Mouse (Mus musculus): ENCODE results near the gene Hist2h3b. TPM values are rescaled to one million over a fixed set of nuclear protein-coding genes. Genes with fewer than 3 reads are reported as not detected.
A peak's percentile ranks its signal among the peaks of the same experiment; 100 is the strongest.

Hist2h3b gene
- polyA plus RNA-seq, 1 experiment from 2014 or later: 78.4 TPM

- no peaks in the 10 kb centered on the region for H3K9me3 ChIP-seq (replicated peaks; ENCODE audit: control insufficient read depth, low read length)
- 53% methylated on average over 5 of the region's 5 CpGs for WGBS (ENCODE audit: insufficient replicate concordance)
- ATAC-seq (ENCODE audit: low read depth): no peak
- no peak overlapping the region for H3K4me2 ChIP-seq (ENCODE audit: low read depth, low read length)
- H3K27ac ChIP-seq (ENCODE audit: low read length): no peak overlapping the region
- peak overlapping the region; percentile 1; the same call in 1 of the 2 replicates for H3K9ac ChIP-seq (ENCODE audit: low read depth, low read length)
- H3K27me3 ChIP-seq (ENCODE audit: control insufficient read depth, insufficient read depth, low read depth, low read length): no peaks in the 10 kb centered on the region
- H3K4me3 ChIP-seq (ENCODE audit: low read depth, low read length): no peak overlapping the region
- H3K4me1 ChIP-seq (ENCODE audit: control insufficient read depth, low read depth, low read length): peaks cover 31% of the 10 kb centered on the region
- H3K36me3 ChIP-seq (ENCODE audit: control insufficient read depth, insufficient read depth): no peaks in the 10 kb centered on the region
Measured at GRCm38 (mm10) chr3:96255926-96256593, 12.4 kb upstream of the Hist2h3b start.

- no peak overlapping the region for H3K4me3 ChIP-seq (ENCODE audit: low read depth, low read length)
- no peak for ATAC-seq (ENCODE audit: low read depth)
- no peak overlapping the region for H3K4me2 ChIP-seq (ENCODE audit: low read depth, low read length)
- no peaks in the 10 kb centered on the region for H3K27me3 ChIP-seq (ENCODE audit: control insufficient read depth, insufficient read depth, low read depth, low read length)
- no peaks in the 10 kb centered on the region for H3K36me3 ChIP-seq (ENCODE audit: control insufficient read depth, insufficient read depth)
- 70% methylated on average over 3 of the region's 3 CpGs for WGBS (ENCODE audit: insufficient replicate concordance)
- H3K9me3 ChIP-seq (replicated peaks; ENCODE audit: control insufficient read depth, low read length): no peaks in the 10 kb centered on the region
- peaks cover 41% of the 10 kb centered on the region for H3K4me1 ChIP-seq (ENCODE audit: control insufficient read depth, low read depth, low read length)
- no peak overlapping the region for H3K27ac ChIP-seq (ENCODE audit: low read length)
- H3K9ac ChIP-seq (ENCODE audit: low read depth, low read length): no peak overlapping the region
Measured at GRCm38 (mm10) chr3:96257190-96257589, 11.3 kb upstream of the Hist2h3b start.

GRCm38 (mm10) chr3:96260220-96260619 lies 8.2 kb upstream of the Hist2h3b start:
- H3K27me3 ChIP-seq (ENCODE audit: control insufficient read depth, insufficient read depth, low read depth, low read length): no peaks in the 10 kb centered on the region
- H3K4me2 ChIP-seq (ENCODE audit: low read depth, low read length): no peak overlapping the region
- no peaks in the 10 kb centered on the region for H3K9me3 ChIP-seq (replicated peaks; ENCODE audit: control insufficient read depth, low read length)
- ATAC-seq (ENCODE audit: low read depth): no peak
- H3K36me3 ChIP-seq (ENCODE audit: control insufficient read depth, insufficient read depth): no peaks in the 10 kb centered on the region
- peaks cover 35% of the 10 kb centered on the region for H3K4me1 ChIP-seq (ENCODE audit: control insufficient read depth, low read depth, low read length)
- H3K27ac ChIP-seq (ENCODE audit: low read length): no peak overlapping the region
- WGBS (ENCODE audit: insufficient replicate concordance): 80% methylated on average over 5 of the region's 5 CpGs
- no peak overlapping the region for H3K4me3 ChIP-seq (ENCODE audit: low read depth, low read length)
- H3K9ac ChIP-seq (ENCODE audit: low read depth, low read length): no peak overlapping the region

DNA sequence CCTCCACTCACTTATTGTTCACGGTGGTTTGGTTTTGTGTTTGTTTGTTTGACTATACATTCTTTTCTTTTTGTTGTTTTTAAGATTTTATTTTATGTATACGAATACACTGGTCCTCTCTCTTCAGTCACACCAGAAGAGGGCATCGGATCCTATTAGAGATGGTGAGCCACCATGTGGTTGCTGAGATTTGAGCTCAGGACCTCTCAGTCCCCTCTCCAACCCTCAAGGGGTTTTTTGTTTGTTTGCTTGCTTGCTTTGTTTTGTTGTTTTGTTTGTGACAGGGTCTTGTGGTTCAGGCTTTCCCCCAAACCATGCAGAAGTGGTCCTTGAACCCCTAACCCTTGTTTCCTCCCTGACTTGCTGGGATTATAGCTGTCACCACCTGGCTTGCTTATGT lies 6.8 kb upstream of the Hist2h3b start:
- Histone ChIP-seq H3K4me3 (ENCODE audit: low read depth, low read length) (peak overlapping the region; percentile 68), H3K9ac (ENCODE audit: low read depth, low read length) (peak overlapping the region; percentile 84), H3K27me3 (ENCODE audit: control insufficient read depth, insufficient read depth, low read depth, low read length) (no peaks in the 10 kb centered on the region), H3K27ac (ENCODE audit: low read length) (peak overlapping the region; percentile 99), H3K4me2 (ENCODE audit: low read depth, low read length) (peak overlapping the region; percentile 70), H3K9me3 (replicated peaks; ENCODE audit: control insufficient read depth, low read length) (no peaks in the 10 kb centered on the region), H3K4me1 (ENCODE audit: control insufficient read depth, low read depth, low read length) (peaks cover 36% of the 10 kb centered on the region), H3K36me3 (ENCODE audit: control insufficient read depth, insufficient read depth) (no peaks in the 10 kb centered on the region)
- 53% methylated on average over 3 of the region's 3 CpGs for WGBS (ENCODE audit: insufficient replicate concordance)
- no peak for ATAC-seq (ENCODE audit: low read depth)

DNA sequence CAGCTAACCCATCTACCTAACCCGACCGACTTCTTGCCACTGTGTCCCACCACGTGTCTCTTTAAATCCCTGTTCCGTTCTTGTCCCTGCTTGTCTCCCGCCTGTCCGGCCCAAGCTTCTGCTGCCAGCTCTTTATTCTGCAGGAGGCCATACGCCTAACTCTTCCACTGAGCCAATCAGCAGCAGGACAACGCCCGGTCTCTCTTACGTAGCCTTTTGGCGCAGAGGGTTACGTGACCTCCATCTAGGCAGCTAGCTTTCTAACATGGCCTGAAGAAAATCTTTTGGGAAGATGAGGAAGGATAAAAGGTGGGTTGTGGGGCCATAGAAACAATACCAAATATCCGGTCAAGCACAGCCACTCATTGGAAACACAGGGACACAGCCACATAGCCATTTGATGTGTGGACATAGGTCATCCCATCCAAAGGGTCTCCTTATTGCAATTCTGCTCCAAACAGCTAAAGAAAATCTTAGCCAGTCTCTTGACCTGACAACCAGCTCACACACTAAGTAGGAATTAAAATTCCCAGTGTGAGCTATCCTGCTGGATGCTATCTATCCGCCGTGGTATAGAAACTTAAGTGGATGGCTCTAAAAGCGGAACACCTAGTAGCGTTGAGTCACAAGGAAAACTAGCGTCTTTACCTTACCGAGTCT lies 6.1 kb upstream of the Hist2h3b start:
- ATAC-seq (ENCODE audit: low read depth): peak; percentile 75
- Histone ChIP-seq H3K27me3 (ENCODE audit: control insufficient read depth, insufficient read depth, low read depth, low read length) (no peaks in the 10 kb centered on the region), H3K9me3 (replicated peaks; ENCODE audit: control insufficient read depth, low read length) (no peaks in the 10 kb centered on the region), H3K4me2 (ENCODE audit: low read depth, low read length) (peak overlapping the region; percentile 70), H3K27ac (ENCODE audit: low read length) (peak overlapping the region; percentile 99), H3K36me3 (ENCODE audit: control insufficient read depth, insufficient read depth) (no peaks in the 10 kb centered on the region), H3K4me3 (ENCODE audit: low read depth, low read length) (peak overlapping the region; percentile 68), H3K4me1 (ENCODE audit: control insufficient read depth, low read depth, low read length) (peaks cover 38% of the 10 kb centered on the region), H3K9ac (ENCODE audit: low read depth, low read length) (peak overlapping the region; percentile 84)
- WGBS (ENCODE audit: insufficient replicate concordance): 1% methylated on average over 19 of the region's 19 CpGs

GRCm38 (mm10) chr3:96262979-96263550 lies 5.4 kb upstream of the Hist2h3b start, which contains the start of gene Hist2h4:
Hist2h4 (minus strand) TSS chr3:96263311.
- H3K36me3 ChIP-seq (ENCODE audit: control insufficient read depth, insufficient read depth): no peaks in the 10 kb centered on the region
- peak; percentile 87 for ATAC-seq (ENCODE audit: low read depth)
- peaks cover 44% of the 10 kb centered on the region for H3K4me1 ChIP-seq (ENCODE audit: control insufficient read depth, low read depth, low read length)
- no peaks in the 10 kb centered on the region for H3K9me3 ChIP-seq (replicated peaks; ENCODE audit: control insufficient read depth, low read length)
- peak within 1 kb of the TSS; percentile 68 for H3K4me3 ChIP-seq (ENCODE audit: low read depth, low read length)
- under 1% methylated on average over 40 of the region's 40 CpGs for WGBS (ENCODE audit: insufficient replicate concordance)
- peak within 1 kb of the TSS; percentile 99 for H3K27ac ChIP-seq (ENCODE audit: low read length)
- H3K9ac ChIP-seq (ENCODE audit: low read depth, low read length): peak within 1 kb of the TSS; percentile 84
- H3K27me3 ChIP-seq (ENCODE audit: control insufficient read depth, insufficient read depth, low read depth, low read length): no peaks in the 10 kb centered on the region
- peak within 1 kb of the TSS; percentile 70 for H3K4me2 ChIP-seq (ENCODE audit: low read depth, low read length)

- 4% methylated on average over 27 of the region's 27 CpGs for WGBS (ENCODE audit: insufficient replicate concordance)
- peaks cover 45% of the 10 kb centered on the region for H3K4me1 ChIP-seq (ENCODE audit: control insufficient read depth, low read depth, low read length)
Measured at GRCm38 (mm10) chr3:96263558-96264403, 4.7 kb upstream of the Hist2h3b start.

DNA sequence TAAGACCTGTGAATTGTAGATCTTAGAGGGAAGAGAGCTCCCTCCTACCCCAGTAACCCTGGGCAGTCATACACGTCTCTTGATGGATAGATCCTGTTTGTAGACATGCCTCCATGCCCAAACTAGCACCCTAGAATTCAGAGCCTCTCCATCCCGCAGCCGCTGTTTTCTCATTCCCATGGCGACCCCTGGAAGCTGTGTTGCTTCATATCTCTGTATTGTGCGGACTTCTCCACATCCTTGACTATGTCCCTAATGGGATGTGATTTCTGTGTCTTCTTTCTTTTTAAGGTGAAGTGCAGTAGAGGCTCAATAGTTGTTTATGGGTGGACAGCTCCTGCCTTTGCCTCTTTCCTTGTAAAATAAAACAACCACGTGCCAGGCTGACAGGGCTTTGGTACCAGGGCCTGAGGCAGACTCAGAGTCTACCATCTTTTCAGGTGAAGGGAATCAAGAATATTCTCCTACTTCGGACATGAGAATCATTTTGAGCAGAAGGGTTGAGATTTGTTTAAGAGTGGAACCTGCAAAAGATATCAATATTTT lies 4.0 kb upstream of the Hist2h3b start:
- peak overlapping the region; percentile 84 for H3K9ac ChIP-seq (ENCODE audit: low read depth, low read length)
- 59% methylated on average over 7 of the region's 7 CpGs for WGBS (ENCODE audit: insufficient replicate concordance)
- no peaks in the 10 kb centered on the region for H3K36me3 ChIP-seq (ENCODE audit: control insufficient read depth, insufficient read depth)
- H3K4me2 ChIP-seq (ENCODE audit: low read depth, low read length): peak overlapping the region; percentile 70
- H3K4me3 ChIP-seq (ENCODE audit: low read depth, low read length): peak overlapping the region; percentile 68
- peak overlapping the region; percentile 99 for H3K27ac ChIP-seq (ENCODE audit: low read length)
- no peaks in the 10 kb centered on the region for H3K9me3 ChIP-seq (replicated peaks; ENCODE audit: control insufficient read depth, low read length)
- H3K4me1 ChIP-seq (ENCODE audit: control insufficient read depth, low read depth, low read length): peaks cover 45% of the 10 kb centered on the region
- no peaks in the 10 kb centered on the region for H3K27me3 ChIP-seq (ENCODE audit: control insufficient read depth, insufficient read depth, low read depth, low read length)
- ATAC-seq (ENCODE audit: low read depth): no peak

More at GRCm38 (mm10) chr3:96263558-96264403, 4.7 kb upstream of the Hist2h3b start:
- H3K36me3 ChIP-seq (ENCODE audit: control insufficient read depth, insufficient read depth): no peaks in the 10 kb centered on the region
- H3K27ac ChIP-seq (ENCODE audit: low read length): peak overlapping the region; percentile 99
- H3K4me3 ChIP-seq (ENCODE audit: low read depth, low read length): peak overlapping the region; percentile 68
- peak overlapping the region; percentile 84 for H3K9ac ChIP-seq (ENCODE audit: low read depth, low read length)
- no peak for ATAC-seq (ENCODE audit: low read depth)
- H3K9me3 ChIP-seq (replicated peaks; ENCODE audit: control insufficient read depth, low read length): no peaks in the 10 kb centered on the region
- H3K27me3 ChIP-seq (ENCODE audit: control insufficient read depth, insufficient read depth, low read depth, low read length): no peaks in the 10 kb centered on the region
- peak overlapping the region; percentile 70 for H3K4me2 ChIP-seq (ENCODE audit: low read depth, low read length)
